Mouse (Mus musculus): ENCODE results near the gene Sirt3. TPM values are rescaled to one million over a fixed set of nuclear protein-coding genes. Genes with fewer than 3 reads are reported as not detected.

Gene Sirt3
- polyA plus RNA-seq, 1 experiment from 2014 or later, result 38.5 TPM

DNA sequence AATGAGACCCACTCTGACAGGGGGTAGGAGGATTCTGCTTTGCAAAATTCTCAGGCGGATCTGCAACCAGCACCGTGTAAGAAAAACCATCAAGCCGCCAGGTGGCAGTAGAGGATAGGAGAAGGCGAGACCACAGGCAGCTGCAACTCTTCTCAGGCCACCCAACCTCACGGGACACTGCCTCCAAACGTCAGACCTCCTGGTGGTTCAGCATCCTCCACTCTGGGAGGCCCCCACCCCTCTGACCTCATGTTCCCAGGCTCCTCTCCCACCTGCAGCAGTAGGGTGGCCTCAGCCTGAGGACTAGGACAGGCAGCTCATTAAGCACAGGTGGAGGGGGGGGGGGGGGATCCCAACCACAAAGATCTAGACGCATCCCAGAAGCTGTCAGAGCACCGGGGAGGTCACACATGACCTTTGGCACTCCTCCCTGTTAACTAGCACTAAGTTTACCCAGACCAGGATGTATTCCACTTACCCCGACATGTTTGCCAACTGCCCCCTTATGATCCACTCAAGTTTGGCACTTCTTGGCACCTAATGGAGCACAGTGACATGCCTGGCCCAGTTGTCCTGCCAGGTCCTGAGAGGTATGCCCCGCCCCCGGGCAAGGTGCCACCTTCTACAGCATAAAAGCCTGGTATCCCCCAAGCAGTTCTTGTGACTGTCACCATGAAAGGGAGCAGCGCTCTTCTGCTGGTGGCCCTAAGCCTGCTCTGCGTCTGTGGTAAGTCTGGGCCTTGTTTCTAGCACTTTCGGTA is 37.0 kb downstream of the Sirt3 start, which contains the start of gene Scgb1c1:
Gene Scgb1c1 (plus strand): TSS at position 643 of the 761 bp plus-strand sequence.
- Histone ChIP-seq H3K4me3 (replicated peaks; ENCODE audit: low read length) (no peak within 1 kb of the TSS), H3K27me3 (replicated peaks; ENCODE audit: control insufficient read depth, insufficient read depth, low read length) (no peaks in the 10 kb centered on the region; the same call in 1 of the 2 replicates), H3K9ac (replicated peaks; ENCODE audit: low read depth, low read length) (no peak within 1 kb of the TSS), H3K27ac (ENCODE audit: low read length) (no peak within 1 kb of the TSS), H3K4me1 (replicated peaks; ENCODE audit: control insufficient read depth, insufficient read depth, low read length) (0 out of 2 replicates have a peak, but pooled peaks cover 4% of the 10 kb centered on the region), H3K9me3 (ENCODE audit: control insufficient read depth, low read length) (no peaks in the 10 kb centered on the region), H3K36me3 (ENCODE audit: control insufficient read depth, insufficient read depth) (no peaks in the 10 kb centered on the region), H3K4me2 (ENCODE audit: low read length) (no peak within 1 kb of the TSS)
- 25% methylated on average over 14 of the region's 14 CpGs for WGBS
- ATAC-seq, result peak; percentile 88

DNA sequence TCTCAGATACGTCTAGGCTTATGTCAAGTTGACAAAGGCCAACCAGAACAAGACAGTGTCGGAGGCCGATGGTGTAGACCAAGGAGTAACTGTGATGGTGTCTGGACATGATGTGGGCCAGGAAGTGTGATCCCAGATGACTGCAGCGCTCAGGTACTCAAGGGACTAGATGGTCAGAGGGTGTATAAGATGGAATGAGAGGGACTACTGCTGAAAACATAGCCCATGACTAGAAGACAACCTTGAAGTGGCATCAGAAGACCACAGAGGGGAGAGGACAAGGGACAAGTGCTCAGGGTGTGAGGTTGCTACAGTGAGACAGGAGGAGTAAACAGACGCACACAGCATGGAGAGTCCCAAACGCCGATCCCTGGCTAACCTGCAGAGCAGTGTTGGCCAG is 38.3 kb downstream of the Sirt3 start:
- 76% methylated on average over 7 of the region's 7 CpGs for WGBS
- H3K27ac ChIP-seq (ENCODE audit: low read length), result no peak overlapping the region
- no peak for ATAC-seq
- 0 out of 2 replicates have a peak, but pooled peaks cover 4% of the 10 kb centered on the region for H3K4me1 ChIP-seq (replicated peaks; ENCODE audit: control insufficient read depth, insufficient read depth, low read length)
- H3K4me2 ChIP-seq (ENCODE audit: low read length), result no peak overlapping the region
- H3K4me3 ChIP-seq (replicated peaks; ENCODE audit: low read length), result no peak overlapping the region
- no peaks in the 10 kb centered on the region for H3K9me3 ChIP-seq (ENCODE audit: control insufficient read depth, low read length)
- H3K27me3 ChIP-seq (replicated peaks; ENCODE audit: control insufficient read depth, insufficient read depth, low read length), result no peaks in the 10 kb centered on the region; the same call in 1 of the 2 replicates
- H3K36me3 ChIP-seq (ENCODE audit: control insufficient read depth, insufficient read depth), result no peaks in the 10 kb centered on the region
- H3K9ac ChIP-seq (replicated peaks; ENCODE audit: low read depth, low read length), result no peak overlapping the region

DNA sequence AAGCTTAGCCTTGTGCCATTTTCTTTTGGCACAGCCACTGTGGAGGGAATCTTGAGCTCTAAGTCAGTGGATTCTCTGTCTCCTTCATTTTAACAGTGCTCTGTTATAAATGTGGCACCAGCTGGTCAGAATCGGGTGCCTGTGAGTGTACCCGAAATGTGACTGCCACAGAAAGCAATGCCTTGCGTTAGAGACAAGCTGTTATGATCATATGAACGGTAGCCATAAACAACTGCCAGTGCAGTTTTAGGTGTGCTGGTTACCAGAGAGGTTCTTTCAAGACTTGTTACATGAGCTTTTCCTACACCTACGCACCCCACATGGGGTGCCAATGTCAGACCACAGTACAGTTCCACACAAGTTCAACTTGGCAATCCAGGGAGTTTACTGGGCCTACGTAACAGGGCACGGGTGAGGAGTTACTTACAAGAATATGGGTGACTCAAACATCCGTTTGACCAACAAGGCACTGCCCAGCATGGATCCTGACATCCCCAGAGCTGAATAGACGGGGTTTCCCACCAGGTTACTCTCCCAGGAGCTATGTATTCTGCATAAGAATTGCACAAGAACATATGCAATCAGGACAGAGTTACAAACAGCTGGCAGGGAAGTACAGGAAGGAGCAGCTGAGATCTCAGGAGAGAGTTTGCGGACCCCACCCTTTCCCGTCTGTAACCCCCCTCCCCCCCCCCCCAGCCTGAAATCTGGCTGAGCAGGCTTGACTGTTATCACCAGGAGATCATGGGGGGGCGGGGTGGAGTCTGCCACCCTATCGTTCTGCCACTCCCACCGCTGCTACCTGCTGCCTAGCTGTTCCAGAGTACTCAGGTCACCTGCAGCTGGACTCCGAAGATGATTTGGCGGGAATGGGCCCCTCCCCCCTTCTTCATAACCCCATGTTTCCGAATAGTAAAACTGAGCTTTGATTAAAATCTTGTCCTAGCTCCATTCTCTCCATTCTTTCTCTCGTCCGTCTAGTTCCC is 41.1 kb downstream of the Sirt3 start:
- Histone ChIP-seq H3K4me2 (ENCODE audit: low read length) (no peak overlapping the region), H3K9me3 (ENCODE audit: control insufficient read depth, low read length) (no peaks in the 10 kb centered on the region), H3K9ac (replicated peaks; ENCODE audit: low read depth, low read length) (no peak overlapping the region), H3K27ac (ENCODE audit: low read length) (no peak overlapping the region), H3K27me3 (replicated peaks; ENCODE audit: control insufficient read depth, insufficient read depth, low read length) (no peaks in the 10 kb centered on the region; the same call in 1 of the 2 replicates), H3K4me3 (replicated peaks; ENCODE audit: low read length) (no peak overlapping the region), H3K36me3 (ENCODE audit: control insufficient read depth, insufficient read depth) (no peaks in the 10 kb centered on the region), H3K4me1 (replicated peaks; ENCODE audit: control insufficient read depth, insufficient read depth, low read length) (no peaks in the 10 kb centered on the region)
- 38% methylated on average over 18 of the region's 19 CpGs for WGBS
- no peak for ATAC-seq

DNA sequence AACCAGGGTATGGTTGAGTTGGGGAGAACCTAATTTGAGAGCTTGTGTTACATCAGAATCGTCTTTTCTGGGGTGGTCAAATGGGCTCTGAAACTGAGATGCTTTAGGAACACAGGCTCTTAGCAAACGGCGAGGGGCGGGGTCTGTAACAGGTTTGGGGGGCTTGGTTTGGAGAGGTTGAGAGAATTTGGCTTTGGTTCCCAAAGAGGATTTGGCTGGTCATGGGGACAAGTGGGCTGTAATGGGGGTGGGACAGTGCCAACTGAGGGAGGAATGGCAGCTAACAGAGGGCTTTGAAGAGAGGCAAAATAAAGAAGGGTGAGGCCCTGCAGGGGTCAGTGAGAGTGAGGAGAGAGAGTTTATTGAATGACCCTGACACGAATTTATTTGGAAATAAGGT is 42.6 kb downstream of the Sirt3 start:
- ATAC-seq, result no peak
- Histone ChIP-seq H3K9me3 (ENCODE audit: control insufficient read depth, low read length) (no peaks in the 10 kb centered on the region), H3K9ac (replicated peaks; ENCODE audit: low read depth, low read length) (no peak overlapping the region), H3K4me3 (replicated peaks; ENCODE audit: low read length) (no peak overlapping the region), H3K27ac (ENCODE audit: low read length) (no peak overlapping the region), H3K4me2 (ENCODE audit: low read length) (no peak overlapping the region), H3K36me3 (ENCODE audit: control insufficient read depth, insufficient read depth) (no peaks in the 10 kb centered on the region), H3K4me1 (replicated peaks; ENCODE audit: control insufficient read depth, insufficient read depth, low read length) (no peaks in the 10 kb centered on the region), H3K27me3 (replicated peaks; ENCODE audit: control insufficient read depth, insufficient read depth, low read length) (no peaks in the 10 kb centered on the region; the same call in 1 of the 2 replicates)
- WGBS, result 63% methylated on average over 5 of the region's 5 CpGs

GRCm38 (mm10) chr7:140836243-140837115 is 45.6 kb downstream of the Sirt3 start:
- WGBS, result 75% methylated on average over 9 of the region's 9 CpGs
- Histone ChIP-seq H3K9ac (replicated peaks; ENCODE audit: low read depth, low read length) (no peak overlapping the region), H3K36me3 (ENCODE audit: control insufficient read depth, insufficient read depth) (no peaks in the 10 kb centered on the region), H3K27me3 (replicated peaks; ENCODE audit: control insufficient read depth, insufficient read depth, low read length) (no peaks in the 10 kb centered on the region; the same call in 1 of the 2 replicates), H3K9me3 (ENCODE audit: control insufficient read depth, low read length) (no peaks in the 10 kb centered on the region), H3K4me3 (replicated peaks; ENCODE audit: low read length) (no peak overlapping the region), H3K4me2 (ENCODE audit: low read length) (no peak overlapping the region), H3K27ac (ENCODE audit: low read length) (no peak overlapping the region), H3K4me1 (replicated peaks; ENCODE audit: control insufficient read depth, insufficient read depth, low read length) (no peaks in the 10 kb centered on the region)
- ATAC-seq, result no peak

DNA sequence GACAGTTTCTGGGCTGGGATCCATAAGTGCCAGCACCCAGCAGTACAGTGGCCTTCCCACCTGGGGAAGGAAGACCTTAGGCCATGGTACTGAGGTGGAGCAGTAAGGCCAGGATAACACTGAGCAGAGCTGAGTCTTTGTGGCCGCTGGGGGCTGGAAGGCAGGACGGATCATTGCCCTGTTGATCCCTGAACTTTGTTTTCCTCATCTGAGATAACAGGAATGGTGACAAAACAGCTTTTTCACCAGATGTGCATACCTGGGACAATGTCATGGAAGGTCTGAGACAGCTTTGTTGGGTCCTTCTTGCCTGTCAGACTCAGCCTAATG is 46.4 kb downstream of the Sirt3 start:
- H3K4me1 ChIP-seq (replicated peaks; ENCODE audit: control insufficient read depth, insufficient read depth, low read length), result no peaks in the 10 kb centered on the region
- no peak overlapping the region for H3K9ac ChIP-seq (replicated peaks; ENCODE audit: low read depth, low read length)
- 76% methylated on average over 2 of the region's 2 CpGs for WGBS
- H3K27me3 ChIP-seq (replicated peaks; ENCODE audit: control insufficient read depth, insufficient read depth, low read length), result no peaks in the 10 kb centered on the region; the same call in 1 of the 2 replicates
- H3K27ac ChIP-seq (ENCODE audit: low read length), result no peak overlapping the region
- no peaks in the 10 kb centered on the region for H3K9me3 ChIP-seq (ENCODE audit: control insufficient read depth, low read length)
- H3K4me3 ChIP-seq (replicated peaks; ENCODE audit: low read length), result no peak overlapping the region
- H3K36me3 ChIP-seq (ENCODE audit: control insufficient read depth, insufficient read depth), result no peaks in the 10 kb centered on the region
- no peak overlapping the region for H3K4me2 ChIP-seq (ENCODE audit: low read length)
- no peak for ATAC-seq

- H3K27me3 ChIP-seq (replicated peaks; ENCODE audit: control insufficient read depth, insufficient read depth, low read length), result no peaks in the 10 kb centered on the region
- H3K9me3 ChIP-seq (ENCODE audit: control insufficient read depth, low read length), result no peaks in the 10 kb centered on the region
- no peak within 1 kb of the TSS for H3K4me3 ChIP-seq (replicated peaks; ENCODE audit: low read length)
- H3K4me2 ChIP-seq (ENCODE audit: low read length), result no peak within 1 kb of the TSS
- H3K4me1 ChIP-seq (replicated peaks; ENCODE audit: control insufficient read depth, insufficient read depth, low read length), result no peaks in the 10 kb centered on the region
- H3K36me3 ChIP-seq (ENCODE audit: control insufficient read depth, insufficient read depth), result no peaks in the 10 kb centered on the region
- ATAC-seq, result no peak
- WGBS, result 43% methylated on average over 20 of the region's 20 CpGs
- no peak within 1 kb of the TSS for H3K27ac ChIP-seq (ENCODE audit: low read length)
- no peak within 1 kb of the TSS for H3K9ac ChIP-seq (replicated peaks; ENCODE audit: low read depth, low read length)
Observed at GRCm38 (mm10) chr7:140834968-140835757, 46.9 kb downstream of the Sirt3 start, which contains the start of gene Urah. Gene Urah, plus strand, starts transcription at chr7:140835018.

- H3K4me2 ChIP-seq (ENCODE audit: low read length), result no peak overlapping the region
- H3K9me3 ChIP-seq (ENCODE audit: control insufficient read depth, low read length), result no peaks in the 10 kb centered on the region
- H3K36me3 ChIP-seq (ENCODE audit: control insufficient read depth, insufficient read depth), result no peaks in the 10 kb centered on the region
- H3K4me1 ChIP-seq (replicated peaks; ENCODE audit: control insufficient read depth, insufficient read depth, low read length), result no peaks in the 10 kb centered on the region
- 87% methylated on average over 4 of the region's 4 CpGs for WGBS
- no peak overlapping the region for H3K4me3 ChIP-seq (replicated peaks; ENCODE audit: low read length)
- ATAC-seq, result no peak
- H3K27me3 ChIP-seq (replicated peaks; ENCODE audit: control insufficient read depth, insufficient read depth, low read length), result no peaks in the 10 kb centered on the region
- no peak overlapping the region for H3K9ac ChIP-seq (replicated peaks; ENCODE audit: low read depth, low read length)
- no peak overlapping the region for H3K27ac ChIP-seq (ENCODE audit: low read length)
Observed at GRCm38 (mm10) chr7:140833341-140833740, 48.8 kb downstream of the Sirt3 start.
